Mouse (Mus musculus) kidney, embryonic 16.5 days (tissue): ENCODE results near the gene Lgr5. TPM values are rescaled to one million over a fixed set of nuclear protein-coding genes. Genes with fewer than 3 reads are reported as not detected.

Experiments used
- ATAC-seq: fragments of 200-750 bp; cut with Nextera tagmentation; 2 replicates; pipeline ENCODE4 v1.8.0; 2017; ENCODE audit warnings: moderate TSS enrichment; ENCODE audit not compliant: low FRiP score, low TSS enrichment
- H3K27ac ChIP-seq: fragments of 300-500 bp; sonication (generic); 2 replicates; pipeline ENCODE4 v1.5.1; 2014; ENCODE audit warnings: low read length
- H3K27me3 ChIP-seq: fragments of 300-500 bp; sonication (generic); 2 replicates; pipeline ENCODE4 v1.6.1; 2014; ENCODE audit warnings: low read length, control low read depth, mixed read lengths; ENCODE audit not compliant: insufficient read depth
- H3K36me3 ChIP-seq: fragments of 300-500 bp; sonication (generic); 2 replicates; pipeline ENCODE4 v1.6.1; 2014; ENCODE audit warnings: low read length, control low read depth, mixed read lengths; ENCODE audit not compliant: insufficient read depth
- H3K4me1 ChIP-seq: fragments of 300-500 bp; sonication (generic); 2 replicates; pipeline ENCODE4 v1.6.1; 2014; ENCODE audit warnings: low read length, control low read depth, mixed read lengths; ENCODE audit not compliant: insufficient read depth
- H3K4me2 ChIP-seq: fragments of 300-500 bp; sonication (generic); replicated peaks from 2 replicates; pipeline ENCODE4 v1.6.1; 2014; ENCODE audit warnings: low read depth, low read length
- H3K4me3 ChIP-seq: fragments of 300-500 bp; sonication (generic); 2 replicates; pipeline ENCODE4 v1.5.1; 2014; ENCODE audit warnings: mild to moderate bottlenecking, low read length
- H3K9ac ChIP-seq: fragments of 300-500 bp; sonication (generic); replicated peaks from 2 replicates; pipeline ENCODE4 v1.6.1; 2014; ENCODE audit warnings: low read length
- H3K9me3 ChIP-seq: fragments of 300-500 bp; sonication (generic); 2 replicates; pipeline ENCODE4 v1.6.1; 2016; ENCODE audit warnings: low read length, control low read depth
- WGBS: fragments of 180-500 bp; shearing (Covaris S2); extraction: QIAGEN DNeasy Blood & Tissue Kit; methylation state at CpG from one replicate; pipeline ENCODE4 v1.1.7; 2014; 5-methylcytosine and 5-hydroxymethylcytosine counted together
- polyA plus RNA-seq: library from polyadenylated mRNA; unstranded; fragments of >200 nt; fragmentation: Nextera tagmentation; extraction: Ambion mirVana; gene quantifications from 2 replicates; pipeline ENCODE4 v1.2.1, GENCODE M21; 2015

Gene Lgr5
- polyA plus RNA-seq, result 7.3 and 7.8 TPM in 2 replicates

DNA sequence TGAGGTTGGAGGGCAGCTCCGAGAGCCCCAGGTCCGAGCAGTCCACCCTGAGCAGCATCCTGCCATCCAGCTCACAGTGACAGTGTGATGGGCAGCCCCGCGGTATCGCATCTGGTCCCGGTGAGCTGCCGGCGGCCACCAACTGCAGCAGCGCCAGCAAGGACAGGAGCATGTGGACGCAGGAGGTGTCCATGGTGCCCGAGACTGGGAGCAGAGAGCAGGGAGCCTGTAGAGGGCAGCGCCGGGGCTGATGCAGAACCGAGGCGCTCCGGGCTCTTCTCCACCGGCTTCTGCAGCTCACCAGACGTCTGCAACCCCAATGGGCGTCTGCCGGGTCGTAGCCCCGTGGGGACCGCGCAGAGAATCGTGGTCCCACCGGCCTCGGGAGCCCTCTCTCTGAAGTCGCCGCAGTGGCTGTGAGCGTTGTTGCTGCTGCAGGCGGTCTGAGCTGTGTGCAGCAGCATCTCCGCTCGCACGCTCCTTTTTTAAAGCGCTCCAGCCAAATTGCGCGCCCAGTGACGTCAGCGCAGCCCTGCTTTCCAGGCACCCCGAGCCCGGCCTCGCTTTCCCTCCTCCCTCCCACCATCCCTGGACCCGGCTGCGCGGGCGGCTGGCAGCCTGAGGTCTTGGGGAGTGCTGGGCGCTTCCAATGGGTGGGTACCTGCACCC, at the start of gene Lgr5:
Gene Lgr5, minus strand, starts transcription at position 480 of the 669 bp plus-strand sequence.
- H3K36me3 ChIP-seq, result no peaks in the 10 kb centered on the region
- H3K27me3 ChIP-seq, result peaks cover 53% of the 10 kb centered on the region
- H3K9ac ChIP-seq, result peak within 1 kb of the TSS; percentile 54
- WGBS, result 1% methylated on average over 47 of the region's 47 CpGs
- H3K27ac ChIP-seq, result no peak within 1 kb of the TSS; the same call in 1 of the 2 replicates
- H3K4me3 ChIP-seq, result peak within 1 kb of the TSS; percentile 58
- H3K4me2 ChIP-seq, result peak within 1 kb of the TSS; percentile 91
- ATAC-seq, result peak; percentile 93
- H3K9me3 ChIP-seq, result no peaks in the 10 kb centered on the region
- H3K4me1 ChIP-seq, result peaks cover 30% of the 10 kb centered on the region

DNA sequence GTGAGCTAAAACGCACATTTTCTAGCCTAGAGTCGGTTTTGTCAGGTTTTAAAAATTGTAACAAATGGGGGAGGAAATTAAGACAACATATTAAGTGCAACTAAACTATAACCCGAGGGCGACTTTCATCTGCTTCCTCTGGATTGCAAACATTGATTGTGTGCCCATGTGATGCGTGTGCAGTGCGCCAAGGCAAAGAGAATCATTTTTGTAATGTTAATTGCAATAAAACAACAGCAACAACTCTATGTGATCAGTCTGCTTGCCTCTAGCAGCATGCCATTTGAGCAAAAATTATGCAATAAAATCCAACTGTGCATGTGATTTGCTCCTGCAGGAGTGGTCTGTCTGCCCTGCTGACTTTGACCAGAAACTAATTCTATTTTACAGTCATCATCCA, 39.1 kb upstream of the Lgr5 start:
- ATAC-seq, result no peak
- Histone ChIP-seq H3K9ac (no peak overlapping the region), H3K27ac (no peak overlapping the region), H3K4me1 (peaks cover 3% of the 10 kb centered on the region; the same call in 1 of the 2 replicates), H3K4me2 (no peak overlapping the region), H3K9me3 (no peaks in the 10 kb centered on the region), H3K27me3 (no peaks in the 10 kb centered on the region), H3K36me3 (no peaks in the 10 kb centered on the region), H3K4me3 (no peak overlapping the region)
- WGBS, result 79% methylated on average over 6 of the region's 6 CpGs

DNA sequence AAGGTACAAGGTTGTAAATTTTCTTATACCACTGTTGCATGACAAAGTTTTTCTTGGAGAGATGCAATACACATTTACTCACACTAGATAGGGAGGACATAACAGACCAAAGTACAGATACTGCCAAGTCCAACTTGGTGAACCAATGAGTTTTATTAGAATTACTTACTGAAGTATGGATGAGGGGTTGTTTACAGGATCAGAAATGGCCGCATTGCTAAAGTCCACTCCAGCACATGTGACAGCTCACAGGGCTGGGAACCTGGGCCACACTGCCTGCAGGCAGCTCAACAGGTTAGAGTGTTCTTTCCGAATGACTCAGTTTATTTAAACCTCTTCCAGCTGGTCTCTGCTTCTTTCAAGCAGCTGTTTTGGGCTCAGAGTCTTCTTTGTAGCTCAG, 37.4 kb upstream of the Lgr5 start:
- Histone ChIP-seq H3K27me3 (no peaks in the 10 kb centered on the region), H3K36me3 (no peaks in the 10 kb centered on the region), H3K4me1 (peaks cover 3% of the 10 kb centered on the region; the same call in 1 of the 2 replicates), H3K9me3 (no peaks in the 10 kb centered on the region), H3K27ac (no peak overlapping the region), H3K4me2 (no peak overlapping the region), H3K9ac (no peak overlapping the region), H3K4me3 (no peak overlapping the region)
- WGBS, result 85% methylated on average over 2 of the region's 2 CpGs
- no peak for ATAC-seq

DNA sequence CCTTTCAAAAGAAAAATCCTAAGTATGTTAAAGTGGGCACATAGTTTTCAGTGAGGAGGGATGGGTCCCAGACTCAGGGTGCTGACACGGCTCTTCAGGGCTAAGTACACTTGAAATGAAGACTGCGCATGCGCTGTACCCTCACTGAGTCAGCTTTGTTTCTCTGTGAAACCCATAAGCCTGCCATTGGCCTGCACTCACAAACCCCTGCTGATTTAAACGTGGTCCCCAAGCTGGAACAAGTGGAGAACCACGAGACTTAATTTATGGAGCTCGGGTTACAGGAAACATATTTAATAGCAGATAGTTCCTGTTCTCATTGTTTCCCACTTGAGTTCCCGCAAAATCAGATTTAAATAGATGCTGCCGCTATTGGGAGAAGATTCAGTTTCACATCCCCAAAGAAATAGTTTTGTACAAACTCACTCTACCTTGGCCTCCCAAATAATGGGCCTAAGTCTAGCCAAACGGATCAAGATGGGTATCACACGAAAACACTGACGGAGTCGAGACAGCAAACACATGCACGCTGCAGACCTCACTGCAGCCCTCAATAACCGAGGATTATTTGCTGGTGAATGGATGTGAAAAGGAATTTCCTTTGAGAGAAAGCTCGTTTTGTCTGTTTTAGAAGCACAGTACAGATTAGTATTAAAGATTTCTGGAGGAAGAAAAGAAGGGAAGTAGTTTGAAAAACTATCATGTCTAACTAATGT, 36.5 kb upstream of the Lgr5 start:
- H3K4me2 ChIP-seq, result no peak overlapping the region
- ATAC-seq, result no peak
- 43% methylated on average over 15 of the region's 15 CpGs for WGBS
- no peaks in the 10 kb centered on the region for H3K27me3 ChIP-seq
- H3K9me3 ChIP-seq, result no peaks in the 10 kb centered on the region
- H3K9ac ChIP-seq, result no peak overlapping the region
- H3K4me3 ChIP-seq, result no peak overlapping the region
- H3K36me3 ChIP-seq, result no peaks in the 10 kb centered on the region
- peaks cover 3% of the 10 kb centered on the region; the same call in 1 of the 2 replicates for H3K4me1 ChIP-seq
- H3K27ac ChIP-seq, result no peak overlapping the region; the same call in 1 of the 2 replicates

DNA sequence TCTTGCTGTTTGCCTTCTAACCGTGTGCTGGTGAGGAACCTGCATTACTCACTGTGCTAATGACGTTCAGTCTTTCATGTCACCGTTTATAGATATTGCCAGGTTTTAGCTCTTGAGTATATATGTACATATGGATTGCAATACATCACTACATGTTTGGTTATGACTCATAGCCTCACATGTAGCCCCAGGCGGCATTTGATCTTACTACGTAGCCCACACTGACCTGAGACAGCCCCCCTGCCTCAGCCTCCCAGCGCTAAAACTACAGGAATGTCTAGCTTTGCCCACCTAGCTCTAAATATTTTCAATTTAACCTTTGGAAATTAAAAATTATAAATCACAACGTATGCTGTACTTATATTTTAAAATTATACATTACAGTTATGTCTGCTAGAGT, 35.9 kb upstream of the Lgr5 start:
- no peak overlapping the region for H3K4me2 ChIP-seq
- no peaks in the 10 kb centered on the region for H3K36me3 ChIP-seq
- no peak overlapping the region for H3K27ac ChIP-seq
- H3K9ac ChIP-seq, result no peak overlapping the region
- ATAC-seq, result no peak
- no peaks in the 10 kb centered on the region for H3K9me3 ChIP-seq
- peaks cover 3% of the 10 kb centered on the region; the same call in 1 of the 2 replicates for H3K4me1 ChIP-seq
- WGBS, result 81% methylated on average over 7 of the region's 7 CpGs
- H3K4me3 ChIP-seq, result no peak overlapping the region
- no peaks in the 10 kb centered on the region for H3K27me3 ChIP-seq

DNA sequence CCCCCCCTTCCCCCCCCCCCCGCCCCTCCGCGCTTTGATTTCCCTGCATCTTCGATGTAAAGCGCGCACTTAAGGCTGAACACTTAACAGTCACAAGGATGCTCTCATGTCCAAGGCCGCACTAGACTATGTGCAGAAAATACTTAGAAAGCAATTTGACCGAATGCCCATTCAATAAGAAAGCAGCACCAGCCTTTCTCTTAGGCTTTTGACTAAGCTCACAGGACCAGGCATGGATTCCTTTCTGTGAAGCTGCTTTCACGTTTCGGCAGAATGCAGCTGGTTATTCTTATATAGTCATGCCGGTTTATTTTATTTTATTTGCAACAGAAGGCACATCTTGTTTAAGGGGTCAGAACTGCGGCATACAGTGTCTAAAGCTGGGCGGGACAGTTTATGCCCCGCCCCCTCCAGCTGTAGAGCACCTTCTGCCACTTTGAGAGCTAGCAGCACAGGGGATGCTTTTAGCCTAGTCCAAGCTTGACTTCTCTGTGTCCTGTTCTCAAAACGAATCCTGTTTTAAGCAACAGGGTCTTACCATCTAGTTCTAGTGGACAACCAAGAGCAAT, 30.8 kb upstream of the Lgr5 start:
- Histone ChIP-seq H3K4me1 (no peaks in the 10 kb centered on the region), H3K9me3 (no peaks in the 10 kb centered on the region), H3K36me3 (no peaks in the 10 kb centered on the region), H3K27ac (no peak overlapping the region), H3K27me3 (no peaks in the 10 kb centered on the region), H3K4me3 (peak overlapping the region; percentile 20), H3K4me2 (peak overlapping the region; percentile 45), H3K9ac (no peak overlapping the region)
- WGBS, result 29% methylated on average over 15 of the region's 15 CpGs
- no peak for ATAC-seq

DNA sequence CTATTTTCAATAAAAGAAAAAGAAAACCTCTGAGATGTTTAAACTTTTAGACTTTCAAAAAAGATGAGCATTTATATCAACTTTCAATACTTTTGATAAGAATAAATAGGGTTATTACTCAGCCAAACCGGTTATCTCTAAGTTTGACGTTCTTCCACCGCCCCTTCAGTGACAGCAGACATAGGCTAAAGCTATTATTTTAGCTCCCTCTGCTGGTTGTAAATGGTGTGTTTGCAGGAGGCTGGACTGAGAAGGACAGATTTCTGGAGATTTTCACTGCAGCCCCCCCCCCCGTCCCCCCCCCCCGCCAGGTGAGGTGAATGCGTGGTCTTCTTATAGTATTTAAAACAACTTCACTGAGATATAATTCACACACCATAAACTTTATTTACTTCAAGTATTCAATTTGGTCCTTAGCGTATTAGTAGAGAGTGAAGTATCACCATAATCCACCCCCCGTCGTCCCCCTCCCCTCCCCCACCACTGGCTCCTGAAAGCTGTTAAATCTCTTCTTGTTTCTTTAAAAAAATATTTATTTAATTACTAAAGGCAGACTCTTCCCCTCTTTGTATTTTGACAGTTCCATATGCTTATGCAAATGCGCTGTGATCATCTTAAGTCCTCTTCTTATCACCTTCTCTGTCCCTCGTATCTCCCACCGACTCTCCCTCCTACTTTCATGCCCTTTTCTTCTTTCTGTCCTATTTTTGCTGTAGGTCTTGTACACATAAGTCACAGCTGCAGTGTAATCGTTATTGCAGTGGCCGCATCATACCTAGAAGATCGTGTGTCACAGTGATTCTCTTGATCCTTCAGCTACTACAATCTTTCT, 30.1 kb upstream of the Lgr5 start:
- no peak overlapping the region for H3K9ac ChIP-seq
- H3K4me2 ChIP-seq, result peak overlapping the region; percentile 45
- peak overlapping the region; percentile 20 for H3K4me3 ChIP-seq
- no peaks in the 10 kb centered on the region for H3K36me3 ChIP-seq
- peak; percentile 90; the same call in 1 of the 2 replicates for ATAC-seq
- WGBS, result 15% methylated on average over 14 of the region's 15 CpGs
- no peak overlapping the region for H3K27ac ChIP-seq
- H3K9me3 ChIP-seq, result no peaks in the 10 kb centered on the region
- no peaks in the 10 kb centered on the region for H3K27me3 ChIP-seq
- H3K4me1 ChIP-seq, result no peaks in the 10 kb centered on the region

DNA sequence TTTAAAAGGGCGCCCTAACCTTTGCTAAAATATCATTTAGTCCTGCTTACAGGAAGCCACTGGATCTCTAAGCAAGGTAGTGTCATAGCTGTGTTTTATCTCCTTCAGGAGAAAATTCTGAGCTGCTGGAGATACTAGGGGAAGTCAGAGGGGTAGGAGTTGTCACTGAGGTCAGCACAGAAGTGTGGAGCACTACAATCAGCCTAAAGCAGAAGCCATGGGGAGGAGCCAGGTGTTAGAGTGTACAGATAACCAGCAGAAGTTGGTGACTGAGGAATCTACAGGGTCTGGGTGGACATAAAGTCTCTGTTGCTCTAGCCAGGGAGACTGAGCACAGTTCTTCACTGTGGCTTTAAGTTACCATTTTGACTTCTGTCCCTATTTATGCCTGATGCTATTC, 8.2 kb upstream of the Lgr5 start:
- Histone ChIP-seq H3K4me3 (no peak overlapping the region), H3K36me3 (no peaks in the 10 kb centered on the region), H3K9ac (no peak overlapping the region), H3K27ac (no peak overlapping the region), H3K27me3 (peaks cover 3% of the 10 kb centered on the region; the same call in 1 of the 2 replicates), H3K9me3 (no peaks in the 10 kb centered on the region), H3K4me1 (no peaks in the 10 kb centered on the region), H3K4me2 (no peak overlapping the region)
- WGBS, result 95% methylated on average over 1 of the region's 1 CpGs
- ATAC-seq, result no peak

DNA sequence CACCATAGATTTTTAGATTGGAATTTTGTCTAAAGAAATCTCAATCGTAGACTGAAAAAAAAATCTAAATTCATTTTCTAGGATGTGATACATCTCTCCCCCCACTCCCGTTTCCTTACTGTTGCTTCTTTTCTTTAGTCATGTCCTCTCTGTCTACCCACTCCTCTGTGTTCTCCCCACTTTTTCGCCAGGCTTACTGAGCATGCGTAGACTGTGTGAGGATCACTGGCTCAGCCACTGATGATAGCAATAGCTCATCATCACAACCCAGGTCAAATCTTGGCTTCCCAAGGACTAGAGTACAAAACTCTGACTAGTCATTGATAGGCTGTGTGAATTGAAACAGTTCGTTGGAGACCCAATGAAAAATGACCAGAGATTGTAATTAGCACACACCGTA, 6.1 kb upstream of the Lgr5 start:
- Histone ChIP-seq H3K36me3 (no peaks in the 10 kb centered on the region), H3K4me2 (no peak overlapping the region), H3K4me1 (no peaks in the 10 kb centered on the region), H3K4me3 (no peak overlapping the region), H3K9me3 (no peaks in the 10 kb centered on the region), H3K27ac (no peak overlapping the region), H3K27me3 (peaks cover 12% of the 10 kb centered on the region), H3K9ac (no peak overlapping the region)
- no peak for ATAC-seq
- 80% methylated on average over 6 of the region's 6 CpGs for WGBS
